Mouse (Mus musculus) v-Abl transformed pro-B cells (cell line): ENCODE data around the gene Ranbp3.

Experiments used
- in situ Hi-C, 2 experiments: fragments of 400-800 bp; cut with MboI; formaldehyde crosslinking; loops; one replicate each; pipeline ENCODE4 v1.15.1; 2025; ENCODE audit not compliant: unreplicated experiment in 2 of 2

Gene Ranbp3

GRCm38 (mm10) chr17:56668384-56669144 is 4.5 kb upstream of the Ranbp3 start:
- in situ Hi-C loops = loop anchor here (5.0 to 10.0 kb wide), 4 partner anchors 51 to 554 kb away; partner anchors contain the start of genes Plin5 (in 1 of the 2) and Ptprs (in 1 of the 2)

DNA sequence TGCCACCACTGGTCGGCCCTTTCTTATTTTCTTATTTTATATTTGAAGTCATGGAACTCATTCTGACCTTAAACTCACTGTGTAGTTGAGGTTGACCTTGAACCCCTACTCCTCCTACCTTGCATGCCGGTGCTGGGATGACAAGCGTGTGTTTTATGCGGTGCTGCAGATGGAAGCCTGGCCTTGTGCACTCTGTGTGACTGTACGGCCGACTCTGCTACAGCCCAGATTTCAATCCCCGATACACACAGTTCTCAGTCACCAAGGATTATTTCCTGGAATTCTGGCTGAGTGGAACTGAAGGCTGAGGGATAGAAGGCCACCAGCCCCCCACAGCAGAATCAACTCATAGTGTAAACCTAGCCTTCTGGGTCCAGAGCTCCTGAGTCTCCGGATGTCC is 3.3 kb upstream of the Ranbp3 start:
- in situ Hi-C loops = loop anchor here (5.0 to 10.0 kb wide), 6 partner anchors 52 to 555 kb away; partner anchors contain the start of genes Dus3l (in 1 of the 2), Plin5 (in 1 of the 2) and Ptprs (in 1 of the 2)

GRCm38 (mm10) chr17:56673647-56674416 is 738 bp downstream of the Ranbp3 start:
- in situ Hi-C loops = loop anchor here (5.0 to 10.0 kb wide), 2 partner anchors 91 to 192 kb away; partner anchors contain the start of gene Dus3l (in 1 of the 2)

- in situ Hi-C loops = no loop called here
Observed at GRCm38 (mm10) chr17:56681791-56682190, 8.7 kb downstream of the Ranbp3 start.

GRCm38 (mm10) chr17:56682880-56683279 is 9.8 kb downstream of the Ranbp3 start:
- in situ Hi-C loops = no loop called here

- in situ Hi-C loops = no loop called here
Observed at GRCm38 (mm10) chr17:56683546-56684140, 10.5 kb downstream of the Ranbp3 start.

- in situ Hi-C loops = no loop called here
Observed at GRCm38 (mm10) chr17:56684649-56685048, 11.6 kb downstream of the Ranbp3 start.

- in situ Hi-C loops = no loop called here
Observed at GRCm38 (mm10) chr17:56686801-56687200, 13.7 kb downstream of the Ranbp3 start.

DNA sequence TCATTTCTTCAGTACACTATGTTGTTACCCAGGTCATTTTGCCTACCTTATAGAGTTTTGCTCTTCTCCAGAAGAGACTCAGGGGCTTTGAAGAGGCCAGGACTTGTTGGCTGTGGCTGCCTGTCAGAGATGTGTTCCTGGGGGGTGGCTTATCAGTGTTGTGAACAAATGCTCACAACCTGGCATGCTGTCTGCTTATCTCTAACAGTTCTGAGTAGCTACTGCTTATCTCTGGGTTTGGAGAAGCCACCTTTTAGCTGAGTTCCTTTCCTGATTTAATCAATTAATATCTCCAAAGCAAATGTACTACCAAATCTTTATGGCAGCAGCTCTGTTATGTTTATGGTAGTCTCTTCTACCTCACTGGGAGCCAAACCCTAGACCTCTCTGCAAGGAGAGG is 15.0 kb downstream of the Ranbp3 start:
- in situ Hi-C loops = no loop called here

- in situ Hi-C loops = no loop called here
Observed at GRCm38 (mm10) chr17:56688689-56689088, 15.6 kb downstream of the Ranbp3 start.

GRCm38 (mm10) chr17:56693395-56693794 is 20.3 kb downstream of the Ranbp3 start:
- in situ Hi-C loops = no loop called here

DNA sequence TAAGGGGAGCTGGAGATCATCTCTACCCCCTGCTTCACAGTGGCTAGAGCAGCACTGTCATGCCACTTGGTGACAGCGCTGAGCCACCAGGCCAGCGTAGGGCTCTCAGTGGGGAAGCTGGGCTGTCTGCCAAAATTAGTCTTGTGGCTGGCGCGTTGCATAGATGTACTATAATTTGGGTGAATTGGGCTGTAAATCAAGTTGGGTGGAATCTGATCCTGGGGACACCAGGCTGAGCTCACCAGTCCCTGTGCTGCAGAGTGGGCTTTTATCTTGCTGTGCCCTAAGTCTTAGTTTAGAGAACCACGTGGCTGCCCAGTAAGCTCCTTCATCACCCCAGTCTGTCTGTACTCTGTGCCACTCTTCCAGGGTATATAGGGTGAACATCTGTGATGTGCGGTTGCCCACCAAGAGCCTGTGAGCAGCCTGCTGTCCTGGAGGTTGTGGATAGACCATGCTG is 20.8 kb downstream of the Ranbp3 start:
- in situ Hi-C loops = no loop called here

DNA sequence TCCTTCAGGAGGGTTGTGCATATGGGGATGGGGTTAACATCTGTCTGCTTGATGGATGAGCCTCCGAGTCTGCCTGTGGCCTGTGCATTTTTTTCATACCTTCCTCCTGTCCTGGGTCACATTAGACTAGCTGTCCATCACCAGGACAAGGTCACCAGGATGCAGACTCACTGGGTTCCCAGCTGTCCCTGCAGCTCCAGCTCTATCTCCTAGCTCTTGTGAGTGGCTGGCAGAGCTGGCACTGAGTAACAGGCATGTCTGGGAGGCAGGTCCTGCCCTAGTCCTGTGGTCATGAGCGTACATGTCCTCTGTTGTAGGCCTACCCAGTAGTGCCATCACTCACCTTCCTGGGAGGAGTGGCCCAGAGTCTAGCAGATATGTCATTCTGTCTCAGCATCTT is 27.4 kb downstream of the Ranbp3 start:
- in situ Hi-C loops = no loop called here

- in situ Hi-C loops = no loop called here
Observed at GRCm38 (mm10) chr17:56703038-56703437, 29.9 kb downstream of the Ranbp3 start.

DNA sequence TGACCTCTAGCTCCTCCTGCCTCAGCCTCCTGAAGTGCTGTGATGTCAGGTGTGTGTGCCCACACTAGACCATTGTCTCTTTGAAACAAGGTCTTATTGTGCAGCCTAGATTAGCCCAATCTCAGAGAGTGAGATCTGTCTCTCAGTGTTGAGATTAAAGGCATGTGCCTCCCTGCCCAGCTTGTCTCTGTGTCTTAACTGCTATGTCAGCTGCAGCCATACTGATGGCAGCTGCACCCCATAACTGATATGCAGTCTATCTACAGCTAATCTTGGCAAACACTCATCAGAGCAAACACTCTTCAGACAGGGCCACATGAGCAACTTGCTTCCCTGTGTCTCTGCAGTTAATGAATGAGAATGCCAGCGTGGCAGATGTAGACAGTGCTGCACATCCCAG is 33.4 kb downstream of the Ranbp3 start:
- in situ Hi-C loops = no loop called here

GRCm38 (mm10) chr17:56708692-56709091 is 35.6 kb downstream of the Ranbp3 start:
- in situ Hi-C loops = no loop called here

- in situ Hi-C loops = no loop called here
Observed at GRCm38 (mm10) chr17:56709708-56710107, 36.6 kb downstream of the Ranbp3 start.

GRCm38 (mm10) chr17:56715360-56715759 is 42.3 kb downstream of the Ranbp3 start:
- in situ Hi-C loops = loop anchor here in 1 of 2 experiments (5.0 kb wide), 1 partner anchor 47 kb away; the partner anchor contains the start of gene Dus3l

DNA sequence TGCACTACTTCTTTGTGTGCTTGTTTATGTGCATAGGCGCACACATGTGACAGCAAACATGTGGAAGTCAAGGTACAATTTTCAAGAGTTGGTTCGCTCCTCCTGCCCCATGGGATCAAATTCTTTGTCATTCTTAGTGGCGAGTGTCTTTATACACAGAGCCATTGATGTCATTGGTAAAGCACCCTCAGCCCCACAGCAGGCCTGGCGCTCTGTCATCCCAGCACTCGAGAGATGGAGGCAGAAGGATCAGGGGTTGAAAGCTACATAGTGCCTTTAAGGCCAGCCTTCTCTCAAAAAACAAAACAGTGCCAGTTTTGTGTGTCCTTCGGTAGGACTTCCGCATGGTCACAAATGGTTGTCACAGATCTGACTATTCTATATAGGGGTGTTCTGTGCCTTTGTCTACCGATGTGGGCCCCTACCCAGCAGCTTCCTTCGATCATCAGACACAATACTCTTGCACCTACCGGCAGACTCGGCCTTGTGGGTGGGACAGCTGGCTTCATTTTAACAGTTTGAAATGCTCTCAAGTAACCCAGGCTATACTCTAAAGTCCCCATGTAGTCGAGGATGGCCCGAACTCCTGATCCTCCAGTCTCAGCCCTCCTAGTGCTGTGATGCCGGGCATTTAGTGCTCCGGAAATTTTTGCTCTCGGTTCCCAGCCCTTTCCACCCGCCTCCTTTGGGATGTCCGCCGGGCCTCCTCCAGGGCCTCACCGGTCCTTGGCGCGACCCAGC is 43.0 kb downstream of the Ranbp3 start:
- in situ Hi-C loops = loop anchor here in 1 of 2 experiments (5.0 kb wide), 1 partner anchor 46 kb away; the partner anchor contains the start of gene Dus3l
